8 mouse cellular contexts compared by ENCODE assay signal in genomic region chr7:73617910-73618757, GRCm38 (mm10).
A peak's percentile ranks its signal among the peaks of the same experiment; 100 is the strongest.
DNase-seq lines count a peak whose midpoint lies in the region; ATAC-seq lines count a peak whose summit lies in the region.

No protein-coding gene starts in this region.

- peak overlapping the region; percentile 99 for H3K27ac ChIP-seq in intestine, embryonic 15.5 days

- peak overlapping the region; percentile 60 for H3K4me3 ChIP-seq in intestine, embryonic 15.5 days (replicated peaks)

- no peaks in the 10 kb centered on the region for H3K27me3 ChIP-seq in intestine, embryonic 15.5 days (replicated peaks)

- H3K9me3 ChIP-seq in intestine, embryonic 15.5 days, result no peaks in the 10 kb centered on the region

- DNase-seq in adrenal gland, adult 2 months, result peak; percentile 100
- DNase-seq in embryo, embryonic 11 days, result peak; percentile 97
- DNase-seq in gastrocnemius, postnatal 25 days, result peak; percentile 99
- DNase-seq in left cerebral cortex, postnatal 14 days (ENCODE audit: low spot score in 2 of 2), result peak; percentile 98 to 100
- DNase-seq in right cerebral cortex, postnatal 14 days, result peak; percentile 99
- DNase-seq in urinary bladder, postnatal 25 days (ENCODE audit: low spot score), result peak; percentile 99

- H3K4me1 ChIP-seq in intestine, embryonic 15.5 days (replicated peaks), result 0 out of 2 replicates have a peak, but pooled peaks cover 3% of the 10 kb centered on the region

- under 1% methylated on average over 78 of the region's 86 CpGs for WGBS in intestine, embryonic 15.5 days

- H3K36me3 ChIP-seq in intestine, embryonic 15.5 days, result no peaks in the 10 kb centered on the region

- H3K4me2 ChIP-seq in intestine, embryonic 15.5 days (replicated peaks), result peak overlapping the region; percentile 75

- H3K9ac ChIP-seq in intestine, embryonic 15.5 days, result peak overlapping the region; percentile 92

- ATAC-seq in intestine, embryonic 15.5 days, result peak; percentile 96
- peak; percentile 82 for ATAC-seq in megakaryocyte-erythroid progenitor cell, adult 5-6 weeks (replicated peaks; ENCODE audit: low FRiP score, low TSS enrichment, poor library complexity, severe bottlenecking)

- intact Hi-C loops in left cerebral cortex, postnatal 14 days (cut with DNase I), result loop anchor here (1.0 kb wide), 3 partner anchors 61 to 94 kb away; no protein-coding TSS in a partner anchor

Comparison
In these comparisons a context has a peak if more than half of its experiments do, and no peak if none do; other contexts are left out.
1. Peak in every context shown above with its lines: DNase-seq, ATAC-seq, H3K4me3 ChIP-seq and H3K27ac ChIP-seq.